Mouse (Mus musculus) retina, postnatal 7 days (tissue): ENCODE results near the gene Itgav.
"Not testable (repeated sequence)": the region's sequence is repeated elsewhere in the genome, so short reads cannot be mapped to it uniquely, and the experiment has no call there.

Experiments
- DNase-seq: peaks from one replicate; pipeline ENCODE4 v3.0.0-alpha.2; 2012; ENCODE audit warnings: low read depth, low spot score

Gene Itgav

DNA sequence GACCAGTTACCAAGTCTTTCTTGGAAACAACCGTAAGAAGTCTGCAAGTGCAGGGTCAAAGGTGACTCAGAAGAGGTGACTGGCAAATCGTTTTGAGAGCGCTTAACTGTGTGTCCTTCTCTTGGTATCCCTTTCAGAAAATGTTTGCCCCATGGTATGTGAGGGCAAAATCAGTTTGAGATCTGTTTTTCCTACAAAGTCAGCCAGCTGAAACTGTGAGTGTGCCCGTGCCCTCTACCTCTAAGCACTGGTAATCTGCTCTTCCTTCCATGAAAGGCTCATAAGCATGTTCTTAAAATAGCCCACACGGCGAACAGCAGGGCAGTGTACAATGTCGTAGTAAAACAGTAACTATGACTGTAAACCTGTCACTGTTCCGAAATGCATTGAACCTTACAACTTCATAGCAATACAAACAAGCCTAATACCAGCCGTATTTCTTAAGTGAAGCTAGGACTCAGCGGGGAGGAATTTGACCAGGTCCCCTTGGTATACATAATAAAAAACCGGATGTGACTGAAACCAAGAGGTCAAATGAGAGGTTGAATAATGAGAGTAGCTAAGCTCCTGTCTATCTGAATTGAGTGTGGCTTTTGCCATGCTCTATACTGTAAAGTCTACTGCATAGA is 14.2 kb upstream of the Itgav start:
- DNase-seq = no peak

DNA sequence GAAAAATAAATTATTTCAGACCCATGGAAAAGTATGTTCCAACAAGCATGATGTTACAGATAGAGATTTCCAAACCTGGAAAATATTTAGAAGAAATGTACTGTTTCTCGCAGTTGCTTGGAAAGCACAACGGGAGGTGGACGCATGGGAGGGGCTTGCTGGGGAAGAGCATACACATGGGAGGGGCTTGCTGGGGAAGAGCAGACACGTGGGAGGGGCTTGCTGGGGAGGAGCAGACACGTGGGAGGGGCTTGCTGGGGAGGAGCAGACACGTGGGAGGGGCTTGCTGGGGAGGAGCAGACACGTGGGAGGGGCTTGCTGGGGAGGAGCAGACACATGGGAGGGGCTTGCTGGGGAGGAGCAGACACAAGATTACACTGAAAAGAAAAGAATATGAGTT is 10.9 kb upstream of the Itgav start:
- not testable (repeated sequence) for DNase-seq

DNA sequence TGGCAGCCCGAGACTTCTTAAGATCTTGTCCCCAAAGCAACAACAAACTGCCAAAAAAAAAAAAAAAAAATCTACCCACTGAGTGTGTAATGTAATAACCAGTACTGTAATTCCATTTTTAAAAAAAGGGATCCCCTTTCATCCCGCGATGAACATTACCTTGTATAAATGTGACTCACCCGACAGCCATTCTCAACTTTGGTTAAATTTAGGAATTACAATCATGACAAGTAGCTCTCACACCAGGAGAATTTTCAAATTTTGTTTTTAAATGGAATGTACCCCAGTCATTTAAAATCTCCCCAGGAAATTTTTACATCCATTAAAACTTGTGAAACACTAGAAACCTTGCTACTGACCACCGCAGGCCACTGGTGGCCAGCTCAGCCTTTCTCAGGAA is 10.3 kb upstream of the Itgav start:
- DNase-seq = no peak

DNA sequence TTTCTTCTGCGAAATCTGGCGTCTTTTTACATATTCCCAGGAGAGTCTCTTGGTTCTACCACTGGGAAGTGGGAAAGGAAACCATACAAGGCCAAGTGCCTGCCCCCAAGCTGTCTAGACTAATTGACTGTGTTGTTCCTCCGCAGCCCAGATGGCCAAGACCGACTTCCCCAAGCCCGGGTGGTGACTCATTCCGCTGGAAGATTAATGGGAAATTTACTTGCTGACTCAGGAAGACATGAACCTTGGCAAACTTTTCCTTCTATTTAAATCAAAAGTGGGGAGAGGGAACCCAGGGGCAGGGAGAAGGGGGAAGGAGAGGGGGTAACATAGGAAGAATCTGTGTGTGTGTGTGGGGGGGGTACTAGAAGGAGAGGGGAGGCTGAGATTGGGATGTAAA is 9.4 kb upstream of the Itgav start:
- no peak for DNase-seq

DNA sequence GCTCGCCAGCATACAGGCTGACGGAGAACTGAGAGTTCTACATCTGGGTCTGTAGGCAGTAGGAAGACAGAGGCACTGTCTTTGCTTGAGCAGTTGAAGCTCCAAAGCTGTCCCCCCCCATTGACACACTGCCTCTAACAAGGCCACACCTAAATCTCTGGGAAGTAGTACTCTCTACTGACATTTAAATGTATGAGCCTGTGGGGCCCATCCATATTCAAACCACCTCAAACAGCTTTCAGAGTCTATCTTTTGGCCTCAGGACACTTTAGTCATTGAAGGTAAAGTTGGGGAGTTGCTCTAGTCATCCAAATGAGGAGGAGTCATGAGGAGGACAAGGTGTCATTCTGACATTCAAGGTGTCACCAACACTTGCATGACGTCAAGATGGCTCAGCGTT is 5.9 kb upstream of the Itgav start:
- DNase-seq = no peak

DNA sequence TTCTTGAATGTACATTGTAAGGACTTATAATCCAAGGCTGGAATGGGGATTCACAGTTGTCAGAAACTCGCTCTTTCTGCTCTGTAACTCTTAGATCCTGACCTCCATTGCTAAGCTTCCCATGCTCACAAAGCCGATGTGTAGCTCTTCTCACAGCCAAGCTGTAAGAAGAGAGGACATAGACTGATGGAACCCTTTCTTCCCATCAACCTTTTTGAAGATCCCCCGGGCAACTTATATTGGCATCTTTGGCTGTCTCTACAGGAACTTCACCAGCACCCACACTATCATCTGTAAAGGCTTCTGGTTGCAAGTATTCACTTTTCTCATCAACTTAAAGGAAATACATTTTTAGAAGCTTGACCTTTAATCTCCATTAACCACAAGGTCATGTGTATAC is 2.6 kb upstream of the Itgav start:
- DNase-seq = no peak

DNA sequence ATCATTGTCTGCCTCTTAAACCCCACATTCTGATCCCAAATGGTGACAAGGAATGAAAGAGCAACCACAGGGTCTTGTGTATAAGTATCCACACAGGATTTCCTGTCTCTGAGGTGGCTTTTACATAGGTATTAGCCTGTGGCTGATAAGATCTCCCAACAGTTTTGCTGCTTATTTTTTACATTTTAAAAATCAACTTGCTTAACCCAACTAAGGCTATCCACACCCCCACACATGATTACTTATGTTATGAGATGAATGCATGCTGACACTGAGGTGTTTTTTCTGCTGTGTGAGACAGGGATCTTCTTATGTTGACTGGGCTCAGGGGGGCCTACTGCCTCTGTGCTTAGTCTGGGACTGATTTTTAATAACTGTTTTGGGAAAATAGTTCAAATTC is 1.3 kb upstream of the Itgav start:
- no peak for DNase-seq

DNA sequence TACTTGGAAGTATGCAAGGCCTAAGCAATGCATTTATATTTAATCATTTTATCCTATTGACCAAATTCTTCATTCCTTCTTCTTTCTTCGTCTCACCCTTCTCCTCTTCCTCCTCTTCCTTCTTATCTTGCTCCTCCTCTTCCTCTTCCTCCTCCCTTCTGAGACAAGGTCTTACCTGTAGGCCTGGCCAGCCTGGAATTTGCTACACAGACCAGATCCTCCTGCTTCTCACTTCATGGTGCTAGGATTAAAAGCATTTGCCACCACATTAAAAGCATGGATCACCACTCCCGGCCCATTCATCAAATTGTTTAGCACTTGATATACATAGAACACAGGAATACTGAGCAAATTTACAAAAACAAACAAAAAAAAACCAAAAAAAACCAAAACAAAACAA is 851 bp upstream of the Itgav start:
- DNase-seq = no peak

DNA sequence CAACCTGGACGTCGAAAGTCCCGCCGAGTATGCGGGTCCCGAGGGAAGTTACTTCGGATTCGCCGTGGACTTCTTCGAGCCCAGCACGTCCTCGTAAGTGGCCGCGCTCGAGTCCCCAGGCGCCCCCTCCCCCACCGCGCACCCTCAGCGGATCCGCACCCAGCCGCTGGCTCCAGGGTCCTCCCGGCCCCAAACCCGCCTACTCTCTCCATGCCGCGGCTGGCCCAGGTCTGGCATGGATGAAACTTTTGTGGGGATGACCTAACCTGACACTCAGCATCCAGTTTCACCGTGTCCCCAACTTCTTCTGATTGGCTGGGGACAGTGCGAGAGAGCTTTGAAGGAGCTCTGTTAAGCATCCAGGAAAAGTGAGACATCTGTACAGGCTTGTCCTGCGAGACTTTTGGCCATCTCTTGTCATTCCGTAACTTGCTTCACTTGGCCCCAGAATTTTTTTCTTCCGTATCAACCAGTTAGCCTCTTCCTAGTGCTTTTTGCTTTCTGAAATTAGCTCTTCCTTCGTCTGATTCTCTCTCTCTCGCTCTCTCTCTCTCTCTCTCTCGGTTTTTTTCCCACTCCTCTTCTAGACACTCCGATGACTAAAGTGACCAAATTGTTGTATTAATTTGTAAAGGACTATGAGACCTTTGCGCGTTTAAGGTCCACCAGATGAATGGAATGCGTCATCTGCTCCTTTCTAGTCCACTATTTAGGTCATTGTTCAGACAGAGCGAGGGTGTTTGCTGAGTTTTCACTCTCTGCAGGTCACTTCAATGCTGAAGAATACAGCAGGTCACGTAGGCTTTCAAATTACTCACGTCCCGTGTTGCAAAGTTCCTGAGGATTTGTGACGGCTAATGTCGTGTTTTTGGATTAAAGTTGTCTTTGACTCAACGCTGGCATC is 882 bp downstream of the Itgav start:
- DNase-seq = peak; percentile 14

DNA sequence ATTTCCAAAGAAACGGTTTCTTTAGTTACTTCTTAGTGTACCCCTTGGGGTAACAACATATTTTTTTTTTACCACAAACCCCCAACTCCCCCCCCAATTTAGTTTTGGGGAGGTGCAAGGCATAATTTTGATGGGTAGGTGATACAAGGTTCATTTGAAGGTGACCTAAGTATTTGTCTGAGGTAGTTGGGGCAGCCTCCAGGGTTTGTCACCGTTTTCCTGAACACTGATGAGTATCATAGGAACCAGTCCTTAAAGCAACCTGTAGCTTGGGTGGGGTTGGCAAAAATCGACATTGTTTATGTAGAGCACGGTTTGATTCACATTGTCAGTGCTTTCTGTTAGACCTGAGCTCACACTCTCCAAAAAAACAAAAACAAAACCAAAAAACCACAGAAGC is 1.6 kb downstream of the Itgav start:
- DNase-seq = no peak

DNA sequence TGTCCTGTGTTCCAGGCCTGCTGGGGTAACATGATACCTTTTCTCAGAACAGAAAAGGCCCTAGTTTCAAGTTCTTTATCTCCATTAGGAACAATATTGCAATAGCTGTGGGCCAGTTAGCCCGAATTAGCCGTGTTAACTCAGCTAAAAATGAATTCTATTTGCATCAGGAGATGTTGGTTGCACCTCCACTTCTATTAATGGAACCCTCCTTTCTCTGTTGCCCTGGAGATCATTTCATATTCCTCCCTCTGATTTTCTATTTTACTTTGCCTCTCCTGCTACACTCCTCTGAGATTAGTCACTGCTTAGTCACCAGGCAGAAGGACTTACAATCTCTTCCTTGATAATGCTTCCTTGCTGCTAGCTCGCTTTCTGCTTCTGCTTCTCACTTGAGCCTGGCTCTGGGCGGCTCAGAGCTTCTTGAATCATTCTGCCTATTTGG is 4.1 kb downstream of the Itgav start:
- no peak for DNase-seq

DNA sequence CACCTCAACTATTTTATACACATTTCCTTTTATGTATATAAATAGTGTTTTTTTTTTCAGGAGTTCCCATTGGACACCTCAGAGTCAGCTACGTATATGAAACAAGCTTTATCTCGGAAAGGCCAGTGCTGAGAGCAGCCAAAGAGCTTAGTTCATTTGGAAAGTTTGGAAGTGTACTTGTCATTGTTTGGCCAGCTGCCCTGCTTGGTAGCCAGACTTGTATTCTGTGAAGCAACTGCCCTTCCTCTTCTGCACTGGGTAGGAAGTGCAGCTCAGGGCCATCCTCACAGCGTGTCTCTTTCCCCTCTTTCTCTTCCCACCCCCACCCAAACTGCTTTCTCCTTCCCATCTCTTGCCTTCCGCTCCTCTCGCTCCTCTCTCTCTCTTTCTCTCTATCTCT is 5.1 kb downstream of the Itgav start:
- no peak for DNase-seq

DNA sequence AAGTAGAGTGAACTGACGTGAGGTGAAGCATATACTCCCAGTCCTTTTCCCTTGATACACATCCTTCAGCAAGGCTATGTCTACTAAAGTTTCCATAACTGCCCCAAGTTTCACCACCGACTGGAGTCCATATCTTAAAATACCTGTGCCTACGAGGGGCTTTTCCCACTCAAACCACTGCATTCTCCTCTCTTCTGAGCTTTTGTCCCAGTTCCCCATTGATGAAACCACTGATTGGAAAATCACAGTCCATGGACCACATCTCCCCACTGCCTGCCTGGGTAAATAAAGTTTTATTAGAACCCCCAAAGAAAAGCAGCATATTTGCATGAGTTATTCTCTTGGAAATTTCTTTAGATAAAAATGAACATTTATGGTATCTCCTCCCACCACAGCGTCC is 8.7 kb downstream of the Itgav start:
- no peak for DNase-seq

DNA sequence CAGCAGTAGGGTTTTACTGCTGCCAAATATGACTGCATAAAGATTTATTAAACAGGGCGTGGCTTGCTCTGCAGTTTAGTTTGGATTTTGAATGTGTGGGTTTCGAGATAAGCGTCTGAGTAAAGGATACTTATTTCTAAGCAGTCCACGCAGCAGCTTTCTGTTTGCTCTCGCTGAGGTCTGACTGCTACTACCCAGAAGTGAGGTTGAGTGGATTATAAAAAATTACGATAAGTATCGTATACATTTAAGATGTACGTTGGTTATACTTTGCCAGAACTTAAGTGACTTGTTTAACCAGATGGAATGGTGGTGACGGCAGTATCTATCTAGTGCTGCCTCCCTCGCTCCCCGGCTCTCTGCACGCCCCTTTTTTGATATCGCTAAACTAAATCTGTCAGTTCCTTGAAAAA is 9.8 kb downstream of the Itgav start:
- no peak for DNase-seq

DNA sequence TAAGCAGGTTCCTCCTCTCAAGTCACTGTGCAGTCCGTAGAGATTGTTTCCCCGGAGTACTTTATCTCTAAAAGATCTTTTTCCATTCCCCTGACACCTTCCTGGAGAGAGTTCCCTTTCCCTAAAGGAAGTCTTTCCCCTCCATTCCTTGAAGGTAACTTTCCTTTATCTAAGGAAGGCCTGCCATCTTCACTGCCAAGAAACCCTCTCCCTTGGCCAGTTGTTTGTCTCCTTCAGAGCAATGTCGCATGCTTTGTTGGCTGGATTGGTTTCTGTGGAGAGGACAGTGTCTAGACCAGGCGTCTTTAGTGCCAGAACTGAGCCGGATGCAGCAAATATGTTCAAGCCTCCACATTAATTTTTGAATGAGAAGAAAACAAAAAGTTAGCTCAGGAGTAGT is 11.1 kb downstream of the Itgav start:
- DNase-seq = no peak

DNA sequence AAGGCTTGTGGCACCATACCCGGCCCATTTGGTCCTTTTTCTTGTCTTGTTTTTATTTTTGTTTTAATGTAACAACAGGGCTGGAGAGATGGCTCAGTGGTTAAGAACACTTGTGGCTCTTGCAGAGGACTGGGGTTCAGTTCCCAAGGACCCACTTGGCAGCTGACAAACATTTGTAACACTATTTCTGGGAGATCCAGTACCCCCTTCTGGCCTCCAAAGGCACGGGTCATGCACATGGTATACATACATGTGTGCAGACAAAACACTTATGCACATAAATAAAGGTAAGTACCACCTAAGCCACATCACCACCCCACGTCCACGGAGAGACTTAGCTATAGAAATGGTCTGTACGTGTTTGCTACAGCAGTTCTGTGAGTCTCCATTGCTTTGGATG is 12.6 kb downstream of the Itgav start:
- no peak for DNase-seq

DNA sequence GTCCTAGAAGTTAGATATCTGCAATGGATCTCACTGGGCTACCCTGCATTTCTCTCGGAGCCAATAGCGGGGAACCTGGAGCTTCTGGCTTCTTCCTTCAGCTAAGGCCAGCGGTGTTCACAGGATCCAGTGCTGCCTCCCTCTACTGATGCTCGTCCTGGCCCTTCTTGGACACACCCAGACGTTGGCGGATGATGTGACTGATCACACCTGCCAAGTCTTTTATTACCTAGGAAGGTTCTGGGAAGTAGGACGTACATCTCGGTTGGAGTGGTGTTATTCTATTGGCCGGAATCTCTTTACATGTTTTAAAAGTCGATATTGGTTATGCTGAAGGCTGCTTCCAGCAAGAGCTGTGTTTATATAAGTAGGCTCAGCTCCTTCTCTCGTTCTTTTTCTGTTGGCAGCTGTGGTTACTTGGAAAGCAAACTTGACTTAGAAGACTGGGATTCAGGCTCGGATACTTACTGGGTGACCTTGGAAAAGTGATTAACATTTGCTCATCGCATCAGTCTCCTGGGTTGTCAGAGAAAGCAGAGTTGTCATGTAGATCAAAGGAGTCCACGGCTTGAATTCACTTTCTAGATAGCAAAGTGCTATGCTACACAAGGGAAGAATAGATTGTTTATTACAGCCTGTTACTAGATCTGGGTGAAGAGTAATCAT is 14.5 kb downstream of the Itgav start:
- no peak for DNase-seq

DNA sequence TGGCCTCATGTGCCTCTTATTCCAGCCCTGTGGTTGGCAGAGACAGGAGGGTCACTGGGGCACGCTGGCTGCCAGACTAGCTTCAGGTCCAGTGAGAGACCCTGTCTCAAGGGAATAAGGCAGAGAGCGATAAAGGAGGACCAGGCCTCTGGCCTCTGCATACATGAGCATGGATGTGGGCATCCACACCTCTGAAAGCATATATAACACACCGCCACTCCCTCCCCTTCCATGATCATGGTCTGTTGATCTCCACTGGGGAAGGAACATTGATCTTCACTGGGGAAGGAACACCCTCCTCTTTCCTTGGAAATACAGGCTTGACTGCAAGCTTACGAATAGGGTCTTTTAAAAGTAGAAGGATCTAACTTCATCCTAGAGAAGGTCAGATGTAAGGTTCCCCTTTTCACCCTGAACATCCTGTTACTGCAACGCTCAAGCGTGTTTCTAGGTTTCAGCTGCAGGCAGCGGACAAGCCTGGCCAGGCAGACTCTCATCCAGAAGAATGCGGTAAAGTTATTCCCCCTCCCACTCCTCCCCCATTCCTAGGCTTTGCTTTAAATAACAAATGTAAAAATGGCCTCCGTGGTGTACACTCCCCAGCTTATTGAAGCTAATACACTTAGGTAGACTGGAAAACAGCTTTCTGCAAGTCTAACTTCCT is 15.4 kb downstream of the Itgav start:
- DNase-seq = no peak

DNA sequence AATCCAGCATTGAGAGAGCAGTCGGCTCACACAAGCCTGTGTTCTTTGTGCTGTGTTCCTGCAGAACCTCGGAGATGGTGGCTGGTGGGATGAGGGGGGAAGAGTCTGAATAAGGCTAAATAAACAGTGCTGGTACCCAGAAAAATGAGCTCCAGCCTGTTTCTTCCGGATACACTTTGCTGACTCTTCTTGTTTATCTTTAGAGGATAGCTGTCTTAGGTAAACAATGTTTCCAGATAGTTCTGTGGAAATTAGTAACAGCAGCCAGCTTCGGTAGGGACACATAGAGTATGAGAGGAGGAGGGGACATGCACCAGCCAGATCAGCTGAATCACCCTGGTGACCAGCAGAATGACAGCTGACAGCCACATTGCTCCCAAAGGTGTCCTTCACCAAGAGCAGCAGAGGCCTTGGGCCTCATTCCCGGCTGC is 16.4 kb downstream of the Itgav start:
- DNase-seq = no peak

DNA sequence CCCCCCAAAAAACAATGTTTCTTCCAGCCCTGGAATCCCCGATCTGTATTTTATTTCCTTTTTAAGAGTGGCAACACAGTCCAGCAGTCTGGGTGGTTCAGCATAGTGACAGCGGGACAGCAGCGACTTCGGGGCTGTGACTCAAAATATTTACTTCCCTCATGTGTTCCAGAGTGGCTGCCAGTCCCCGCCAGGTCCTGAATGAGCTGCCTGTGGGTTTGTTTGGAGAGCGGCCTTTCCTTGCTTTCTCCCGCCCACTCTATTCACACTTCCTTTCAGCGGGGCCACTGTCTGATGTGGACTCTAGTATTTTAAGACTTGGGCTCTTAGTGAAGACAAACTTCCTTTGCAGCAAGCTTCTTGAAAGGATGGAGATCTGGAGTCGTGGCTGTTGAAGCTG is 18.0 kb downstream of the Itgav start:
- no peak for DNase-seq

DNA sequence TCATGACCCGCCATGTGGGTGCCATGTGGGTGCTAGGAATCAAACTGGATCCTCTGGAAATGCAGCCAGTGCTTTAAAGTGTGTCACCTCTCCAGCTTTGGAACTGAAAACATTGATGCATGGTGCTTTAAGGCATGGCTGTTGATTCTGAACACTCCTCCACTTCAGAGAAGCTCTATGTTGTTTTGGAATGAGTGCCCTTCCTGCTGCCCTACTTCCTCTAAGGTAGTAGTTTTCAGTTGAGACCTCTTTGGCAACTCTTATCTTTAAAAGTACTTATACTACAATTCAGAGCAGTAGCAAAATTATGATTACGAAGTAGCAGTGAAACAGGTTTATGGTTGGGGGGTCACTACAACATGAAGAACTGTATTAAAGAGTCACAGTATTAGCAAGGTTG is 18.6 kb downstream of the Itgav start:
- no peak for DNase-seq

DNA sequence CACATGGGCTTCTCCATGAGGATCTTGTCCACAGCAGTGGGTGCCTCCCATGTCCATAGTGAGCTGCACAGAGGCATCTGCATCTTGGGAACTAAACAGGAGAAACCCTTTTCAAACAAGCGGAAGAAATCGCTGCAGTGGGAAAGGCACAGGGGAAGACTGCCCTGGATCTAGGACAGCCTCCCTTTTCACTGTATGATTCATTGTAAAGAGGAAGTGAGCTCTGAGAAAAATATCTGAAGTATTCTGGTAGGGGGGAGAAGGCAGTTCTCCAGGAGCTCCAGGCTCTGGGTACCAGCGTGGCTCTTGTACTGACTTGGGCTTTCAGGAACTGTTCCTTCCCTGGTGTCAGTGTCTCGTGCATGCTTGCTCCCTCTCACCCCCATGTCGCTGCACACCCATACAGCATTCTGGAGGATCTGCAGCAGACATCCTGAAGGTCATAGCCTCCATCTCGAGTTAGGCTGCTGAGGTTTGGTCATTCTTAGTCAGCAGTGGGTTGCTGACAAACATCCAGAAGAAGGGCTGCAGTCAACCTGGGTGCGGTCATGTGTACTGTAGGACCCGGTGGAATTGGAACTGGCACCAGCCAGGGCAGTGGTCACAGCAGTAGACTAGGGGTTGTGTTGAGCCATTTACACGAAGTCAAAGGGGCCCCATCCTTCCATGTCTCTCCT is 20.2 kb downstream of the Itgav start:
- DNase-seq = no peak
